Mouse (Mus musculus): Measurements from ENCODE around the gene Fam181a. TPM values are rescaled to one million over a fixed set of nuclear protein-coding genes. Genes with fewer than 3 reads are reported as not detected.

The Fam181a gene
- not detected in 2 replicates for polyA plus RNA-seq (2012; rRNA removed)

DNA sequence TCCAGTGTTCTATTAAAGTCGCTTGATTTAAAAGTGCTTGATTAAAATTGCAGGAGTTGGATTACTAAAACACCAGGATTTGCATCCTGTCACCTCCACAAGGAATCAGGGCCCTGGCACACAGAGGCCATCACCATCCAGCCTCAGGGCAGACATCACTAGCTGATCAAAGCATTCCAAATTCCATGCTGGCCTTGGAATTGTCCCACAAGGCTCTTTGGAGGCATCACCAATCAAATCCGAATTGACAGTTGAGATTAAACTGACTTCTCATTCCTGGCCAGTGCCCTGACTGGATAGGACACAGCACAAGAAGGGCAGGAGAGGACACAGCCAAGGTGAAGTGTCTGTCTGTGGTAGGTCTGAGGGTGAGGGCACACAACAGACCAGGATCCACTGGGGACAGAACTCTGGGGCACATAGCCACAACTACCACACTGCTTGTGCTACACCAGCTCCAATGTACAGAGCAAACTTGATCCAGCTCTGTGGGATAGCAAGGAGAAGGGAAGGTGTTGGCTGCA is at the start of gene Fam181a:
Gene Fam181a (plus strand): TSS at position 232 of the 524 bp plus-strand sequence.
- Histone ChIP-seq H3K27ac (ENCODE audit: insufficient read depth, low read depth, low read length) (no peak within 1 kb of the TSS), H3K4me3 (ENCODE audit: low read depth, low read length) (no peak within 1 kb of the TSS), H3K36me3 (ENCODE audit: control insufficient read depth, insufficient read depth, low read length) (no peaks in the 10 kb centered on the region), H3K27me3 (ENCODE audit: control insufficient read depth, insufficient read depth, low read length) (no peaks in the 10 kb centered on the region), H3K4me1 (ENCODE audit: control insufficient read depth, insufficient read depth, insufficient read length, low read length) (no peaks in the 10 kb centered on the region)
- 71% methylated on average over 2 of the region's 2 CpGs for WGBS
- no peak for TF ChIP-seq POLR2A (IDR thresholded peaks at IDR 0.05; ENCODE audit: low read depth, low read length)
- no peak for TF ChIP-seq CTCF (IDR thresholded peaks at IDR 0.05; ENCODE audit: extremely low read depth, insufficient read length, insufficient replicate concordance, low read depth, low read length)

DNA sequence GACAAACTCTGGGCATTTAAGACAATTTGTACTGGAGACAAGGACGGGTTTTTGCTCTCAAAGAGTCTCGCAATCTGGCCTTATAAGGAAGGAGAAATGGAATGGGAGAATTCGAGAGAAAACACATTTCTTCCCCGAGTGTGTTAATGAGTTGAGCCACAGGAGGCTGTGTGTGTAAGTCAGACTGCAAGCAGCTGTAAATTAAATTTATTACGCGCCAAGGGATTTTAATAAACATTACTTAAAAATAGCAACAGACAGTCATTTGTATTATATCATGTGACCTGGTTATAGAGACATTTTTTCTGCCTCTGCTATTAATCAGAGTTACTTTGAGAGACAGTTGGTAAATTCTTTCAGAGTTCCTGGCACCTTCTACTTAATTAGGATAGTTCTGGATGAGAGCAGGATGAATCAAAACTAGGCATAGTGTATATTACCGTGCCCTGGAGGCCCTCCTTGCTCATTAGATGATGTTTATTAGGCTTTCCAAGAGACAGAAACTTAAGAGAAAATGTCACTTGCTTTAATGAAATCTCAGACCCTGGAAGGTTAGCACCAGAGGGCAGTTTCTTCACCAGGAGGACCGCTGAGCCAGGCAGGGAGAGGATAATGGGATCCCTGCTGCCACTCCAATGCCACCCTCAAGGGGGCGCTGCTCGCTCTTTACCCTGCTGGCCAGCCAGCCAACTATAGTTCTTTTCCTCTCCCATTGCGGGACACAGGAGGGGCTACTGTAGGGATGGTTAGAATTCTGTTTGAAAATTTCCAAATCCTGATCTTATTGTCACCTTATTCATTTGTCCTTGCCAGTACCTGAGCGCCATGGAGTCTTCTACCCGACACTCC is 48.5 kb upstream of the Fam181a start:
- TF ChIP-seq POLR2A (IDR thresholded peaks at IDR 0.05; ENCODE audit: low read depth, low read length) (no peak), CTCF (IDR thresholded peaks at IDR 0.05; ENCODE audit: extremely low read depth, insufficient read length, insufficient replicate concordance, low read depth, low read length) (peak; percentile 55; the same call in 1 of the 2 replicates)
- Histone ChIP-seq H3K36me3 (ENCODE audit: control insufficient read depth, insufficient read depth, low read length) (no peaks in the 10 kb centered on the region), H3K27ac (ENCODE audit: insufficient read depth, low read depth, low read length) (no peak overlapping the region), H3K27me3 (ENCODE audit: control insufficient read depth, insufficient read depth, low read length) (no peaks in the 10 kb centered on the region), H3K4me1 (ENCODE audit: control insufficient read depth, insufficient read depth, insufficient read length, low read length) (no peaks in the 10 kb centered on the region), H3K4me3 (ENCODE audit: low read depth, low read length) (no peak overlapping the region)
- WGBS: 59% methylated on average over 13 of the region's 13 CpGs

DNA sequence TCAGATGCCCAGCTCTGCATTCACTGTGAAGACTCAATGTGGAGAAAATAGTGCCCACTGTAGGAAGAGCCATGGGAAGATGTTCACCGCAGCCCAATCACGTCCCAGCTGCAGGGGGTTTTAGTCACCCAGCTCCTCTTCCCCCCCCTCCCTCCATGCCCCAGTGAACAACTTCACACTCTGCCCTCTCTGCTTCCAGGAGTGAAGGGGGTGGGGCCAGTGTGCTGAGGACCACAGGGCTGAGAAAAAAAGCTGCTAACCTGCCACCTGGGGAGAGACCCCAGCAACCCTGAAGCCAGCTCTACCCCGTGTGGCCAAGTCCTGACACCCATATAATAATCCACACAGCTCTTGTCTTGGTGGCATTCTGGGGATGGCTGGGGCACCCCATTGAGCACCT is 44.2 kb upstream of the Fam181a start:
- WGBS: 48% methylated on average over 3 of the region's 3 CpGs
- H3K4me1 ChIP-seq (ENCODE audit: control insufficient read depth, insufficient read depth, insufficient read length, low read length): no peaks in the 10 kb centered on the region
- H3K36me3 ChIP-seq (ENCODE audit: control insufficient read depth, insufficient read depth, low read length): no peaks in the 10 kb centered on the region
- H3K27ac ChIP-seq (ENCODE audit: insufficient read depth, low read depth, low read length): no peak overlapping the region
- H3K4me3 ChIP-seq (ENCODE audit: low read depth, low read length): no peak overlapping the region
- TF ChIP-seq POLR2A (IDR thresholded peaks at IDR 0.05; ENCODE audit: low read depth, low read length): no peak
- no peak for TF ChIP-seq CTCF (IDR thresholded peaks at IDR 0.05; ENCODE audit: extremely low read depth, insufficient read length, insufficient replicate concordance, low read depth, low read length)
- H3K27me3 ChIP-seq (ENCODE audit: control insufficient read depth, insufficient read depth, low read length): no peaks in the 10 kb centered on the region

DNA sequence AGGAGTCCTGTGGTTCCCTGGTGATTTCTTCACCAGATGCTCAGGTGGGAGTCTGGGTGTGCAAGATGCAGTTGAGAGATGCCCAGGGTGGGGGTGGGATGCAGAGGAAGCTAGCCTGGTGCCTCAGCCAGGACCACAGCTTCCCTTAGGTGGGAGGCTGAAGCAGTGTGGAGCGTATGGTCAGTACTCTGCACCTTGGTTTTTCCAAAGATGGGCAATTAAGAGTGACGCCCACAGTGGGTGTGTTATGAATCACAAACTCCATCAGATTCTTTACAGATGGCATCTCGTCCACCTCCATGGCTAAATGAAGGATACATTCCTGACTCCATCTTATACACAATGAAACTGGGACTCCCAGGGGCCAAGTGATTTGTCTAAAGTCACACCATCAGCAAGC is 38.6 kb upstream of the Fam181a start:
- Histone ChIP-seq H3K4me3 (ENCODE audit: low read depth, low read length) (no peak overlapping the region), H3K36me3 (ENCODE audit: control insufficient read depth, insufficient read depth, low read length) (no peaks in the 10 kb centered on the region), H3K27ac (ENCODE audit: insufficient read depth, low read depth, low read length) (no peak overlapping the region), H3K4me1 (ENCODE audit: control insufficient read depth, insufficient read depth, insufficient read length, low read length) (no peaks in the 10 kb centered on the region; the same call in 1 of the 2 replicates), H3K27me3 (ENCODE audit: control insufficient read depth, insufficient read depth, low read length) (no peaks in the 10 kb centered on the region)
- 85% methylated on average over 3 of the region's 3 CpGs for WGBS
- no peak for TF ChIP-seq CTCF (IDR thresholded peaks at IDR 0.05; ENCODE audit: extremely low read depth, insufficient read length, insufficient replicate concordance, low read depth, low read length)
- TF ChIP-seq POLR2A (IDR thresholded peaks at IDR 0.05; ENCODE audit: low read depth, low read length): no peak

DNA sequence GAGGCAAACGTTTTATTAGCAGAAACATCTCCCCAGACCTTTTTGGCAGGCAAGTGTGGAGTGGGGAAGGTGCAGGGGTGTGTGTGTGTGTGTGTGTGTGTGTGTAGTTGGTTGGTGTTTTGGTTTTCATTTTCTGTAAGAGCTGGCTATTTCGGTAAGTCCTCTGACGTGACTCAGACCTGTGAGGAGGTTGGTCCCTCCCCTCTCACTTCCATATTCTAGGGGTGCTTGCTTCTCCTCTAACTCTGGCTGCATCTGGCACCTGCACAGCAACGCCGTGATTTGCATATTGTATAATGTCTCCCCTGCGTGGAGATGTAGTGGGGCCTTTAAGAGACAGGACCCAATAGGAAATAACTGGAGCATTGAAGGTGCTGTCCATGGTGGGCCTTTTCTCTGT is 37.7 kb upstream of the Fam181a start:
- Histone ChIP-seq H3K27me3 (ENCODE audit: control insufficient read depth, insufficient read depth, low read length) (no peaks in the 10 kb centered on the region), H3K27ac (ENCODE audit: insufficient read depth, low read depth, low read length) (no peak overlapping the region), H3K4me1 (ENCODE audit: control insufficient read depth, insufficient read depth, insufficient read length, low read length) (no peaks in the 10 kb centered on the region; the same call in 1 of the 2 replicates), H3K36me3 (ENCODE audit: control insufficient read depth, insufficient read depth, low read length) (no peaks in the 10 kb centered on the region), H3K4me3 (ENCODE audit: low read depth, low read length) (no peak overlapping the region)
- TF ChIP-seq CTCF (IDR thresholded peaks at IDR 0.05; ENCODE audit: extremely low read depth, insufficient read length, insufficient replicate concordance, low read depth, low read length) (no peak), POLR2A (IDR thresholded peaks at IDR 0.05; ENCODE audit: low read depth, low read length) (no peak)
- 59% methylated on average over 6 of the region's 6 CpGs for WGBS

DNA sequence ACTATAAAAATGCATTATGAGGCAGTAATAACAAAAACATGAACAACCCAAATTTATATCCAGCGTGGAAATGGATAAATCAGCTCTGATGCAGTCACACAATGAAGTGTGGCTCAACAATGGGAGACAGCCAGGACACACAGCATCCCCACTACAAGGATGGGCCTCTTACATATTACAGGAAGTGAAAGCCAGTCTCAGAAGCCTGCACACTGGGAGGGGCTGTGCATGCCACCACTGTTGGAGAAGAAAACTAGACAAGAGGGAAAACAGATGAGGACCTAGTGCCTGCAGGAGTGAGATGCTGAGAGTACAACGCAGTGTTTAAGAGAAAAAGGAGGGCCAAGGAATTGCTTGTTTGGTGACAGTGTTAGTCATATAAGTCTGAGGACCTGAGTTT is 37.0 kb upstream of the Fam181a start:
- H3K4me3 ChIP-seq (ENCODE audit: low read depth, low read length): no peak overlapping the region
- no peak overlapping the region for H3K27ac ChIP-seq (ENCODE audit: insufficient read depth, low read depth, low read length)
- WGBS: 89% methylated on average over 2 of the region's 2 CpGs
- no peaks in the 10 kb centered on the region for H3K27me3 ChIP-seq (ENCODE audit: control insufficient read depth, insufficient read depth, low read length)
- no peaks in the 10 kb centered on the region for H3K36me3 ChIP-seq (ENCODE audit: control insufficient read depth, insufficient read depth, low read length)
- TF ChIP-seq CTCF (IDR thresholded peaks at IDR 0.05; ENCODE audit: extremely low read depth, insufficient read length, insufficient replicate concordance, low read depth, low read length) (no peak), POLR2A (IDR thresholded peaks at IDR 0.05; ENCODE audit: low read depth, low read length) (no peak)
- H3K4me1 ChIP-seq (ENCODE audit: control insufficient read depth, insufficient read depth, insufficient read length, low read length): no peaks in the 10 kb centered on the region; the same call in 1 of the 2 replicates

DNA sequence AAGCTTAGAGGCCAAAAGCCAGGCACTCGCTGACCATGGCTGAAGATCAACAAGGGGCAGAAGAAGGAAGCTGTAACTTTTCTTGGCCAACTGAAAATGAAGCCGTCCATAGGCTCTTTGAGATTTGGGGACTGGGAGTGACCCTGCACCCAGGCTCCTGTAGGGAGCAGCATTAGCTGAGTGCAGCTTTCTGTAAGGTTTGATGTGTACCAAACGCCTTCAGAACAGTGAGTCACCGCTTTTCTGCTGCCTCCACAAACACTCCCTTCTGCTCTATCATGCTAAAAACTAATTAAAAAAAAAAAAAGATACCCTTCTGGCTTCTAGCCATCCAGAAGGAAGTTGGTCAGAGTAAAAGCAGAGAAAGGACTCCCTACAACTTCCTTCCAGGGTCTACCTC is 34.4 kb upstream of the Fam181a start:
- WGBS: 41% methylated on average over 4 of the region's 4 CpGs
- H3K4me3 ChIP-seq (ENCODE audit: low read depth, low read length): no peak overlapping the region
- H3K4me1 ChIP-seq (ENCODE audit: control insufficient read depth, insufficient read depth, insufficient read length, low read length): no peaks in the 10 kb centered on the region; the same call in 1 of the 2 replicates
- H3K36me3 ChIP-seq (ENCODE audit: control insufficient read depth, insufficient read depth, low read length): no peaks in the 10 kb centered on the region
- TF ChIP-seq POLR2A (IDR thresholded peaks at IDR 0.05; ENCODE audit: low read depth, low read length): no peak
- TF ChIP-seq CTCF (IDR thresholded peaks at IDR 0.05; ENCODE audit: extremely low read depth, insufficient read length, insufficient replicate concordance, low read depth, low read length): no peak
- no peak overlapping the region for H3K27ac ChIP-seq (ENCODE audit: insufficient read depth, low read depth, low read length)
- no peaks in the 10 kb centered on the region for H3K27me3 ChIP-seq (ENCODE audit: control insufficient read depth, insufficient read depth, low read length)
